Mouse (Mus musculus) lung, postnatal 4 days (tissue): Measurements from ENCODE around the gene Esr2.
"Not testable (repeated sequence)": the region's sequence is repeated elsewhere in the genome, so short reads cannot be mapped to it uniquely, and the experiment has no call there.

Experiments
- DNase-seq, 2 experiments: peaks; one replicate each; pipeline ENCODE4 v3.0.0; 2021

Esr2 gene

GRCm38 (mm10) chr12:76177000-76177863, at the start of gene Esr2:
Gene Esr2, minus strand, starts transcription at chr12:76177259.
- peak; percentile 41 to 45 for DNase-seq

DNA sequence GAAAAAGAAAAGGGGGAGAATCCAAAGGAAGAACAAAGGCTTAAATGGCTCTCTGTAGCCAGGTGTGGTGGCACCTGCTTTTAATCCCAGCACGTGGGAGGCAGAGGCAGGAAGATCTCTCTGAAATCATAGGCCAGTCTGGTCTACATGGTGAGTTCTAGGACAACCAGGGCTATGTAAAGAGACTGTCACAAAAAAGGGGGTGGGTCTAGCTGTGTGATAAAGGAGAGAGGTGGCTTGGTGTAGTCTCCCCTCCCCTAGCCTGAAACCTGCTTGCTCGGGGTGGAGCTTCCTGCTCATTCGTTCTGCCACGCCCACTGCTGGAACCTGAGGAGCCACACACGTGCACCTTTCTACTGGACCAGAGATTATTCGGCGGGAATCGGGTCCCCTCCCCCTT, 45.0 kb upstream of the Esr2 start:
- DNase-seq: not testable (repeated sequence)

- DNase-seq: no peak
Observed at GRCm38 (mm10) chr12:76216716-76217115, 39.7 kb upstream of the Esr2 start.

DNA sequence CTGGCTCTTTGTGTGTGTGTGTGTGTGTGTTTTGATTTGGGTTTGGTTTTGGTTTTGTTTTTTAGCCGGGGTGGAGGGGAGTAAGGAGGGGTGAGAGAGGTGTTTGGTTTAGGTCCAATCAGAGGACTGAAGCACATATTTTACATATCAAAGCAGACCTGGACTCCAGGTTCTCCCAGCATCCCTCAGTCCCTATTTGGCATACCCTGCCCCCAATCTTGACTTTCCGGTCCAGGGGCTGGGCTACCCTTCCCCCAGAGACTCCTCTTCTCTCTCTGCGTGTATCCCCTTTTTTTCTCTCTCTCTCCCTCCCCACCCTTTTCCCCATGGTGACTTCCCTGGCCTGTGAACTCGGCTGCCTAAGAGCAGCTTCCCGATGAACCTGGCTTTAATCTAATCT, 38.1 kb upstream of the Esr2 start:
- DNase-seq: no peak

DNA sequence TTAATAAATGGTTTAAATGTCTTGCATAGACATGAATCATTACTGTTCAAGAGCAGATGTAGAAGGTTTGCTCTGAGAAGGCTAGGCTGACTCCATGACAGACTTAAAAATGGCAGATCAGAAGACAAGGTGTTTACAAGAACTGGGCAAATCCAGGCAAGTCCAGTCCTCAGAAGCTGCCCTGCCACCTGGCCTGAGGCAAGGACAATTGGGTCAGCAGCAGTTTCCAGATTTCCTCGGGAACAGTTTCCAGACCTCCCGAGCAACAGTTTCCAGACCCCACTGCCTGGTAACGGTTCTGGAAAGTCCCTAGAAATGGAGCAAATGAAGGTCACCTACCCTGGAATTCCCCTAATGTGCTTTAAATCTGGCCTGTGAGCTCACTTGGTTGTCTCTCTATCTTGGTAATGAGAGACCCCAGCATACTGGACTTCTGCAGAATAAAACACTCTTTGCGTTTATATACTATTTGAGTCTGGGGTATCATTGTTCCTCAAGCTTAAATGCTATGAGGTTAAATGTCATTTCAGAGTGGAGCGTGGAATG, 32.4 kb upstream of the Esr2 start:
- no peak for DNase-seq

DNA sequence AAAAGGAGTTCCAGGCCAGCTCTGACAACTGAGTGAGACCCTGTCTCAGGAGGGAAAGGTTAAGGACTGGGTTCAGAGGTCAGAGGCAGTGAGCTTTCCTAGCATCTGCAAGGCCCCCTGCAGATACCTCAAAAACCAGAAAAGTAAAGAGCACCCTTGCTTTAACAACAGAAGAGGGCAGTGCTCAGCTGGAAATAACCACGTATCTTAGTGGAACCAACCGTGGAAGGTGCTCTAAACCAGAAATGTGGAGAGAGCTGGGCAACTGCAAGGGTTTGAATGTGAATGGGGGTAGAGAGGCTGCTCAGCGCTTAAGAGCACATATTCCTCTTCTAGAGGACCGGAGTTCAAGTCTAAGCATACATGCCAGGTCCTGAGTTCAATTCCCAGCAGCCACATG, 23.3 kb upstream of the Esr2 start:
- DNase-seq: no peak

- DNase-seq: no peak
Observed at GRCm38 (mm10) chr12:76197071-76197470, 20.0 kb upstream of the Esr2 start.

GRCm38 (mm10) chr12:76196709-76197054, 19.6 kb upstream of the Esr2 start:
- DNase-seq: peak; percentile 61 to 83

DNA sequence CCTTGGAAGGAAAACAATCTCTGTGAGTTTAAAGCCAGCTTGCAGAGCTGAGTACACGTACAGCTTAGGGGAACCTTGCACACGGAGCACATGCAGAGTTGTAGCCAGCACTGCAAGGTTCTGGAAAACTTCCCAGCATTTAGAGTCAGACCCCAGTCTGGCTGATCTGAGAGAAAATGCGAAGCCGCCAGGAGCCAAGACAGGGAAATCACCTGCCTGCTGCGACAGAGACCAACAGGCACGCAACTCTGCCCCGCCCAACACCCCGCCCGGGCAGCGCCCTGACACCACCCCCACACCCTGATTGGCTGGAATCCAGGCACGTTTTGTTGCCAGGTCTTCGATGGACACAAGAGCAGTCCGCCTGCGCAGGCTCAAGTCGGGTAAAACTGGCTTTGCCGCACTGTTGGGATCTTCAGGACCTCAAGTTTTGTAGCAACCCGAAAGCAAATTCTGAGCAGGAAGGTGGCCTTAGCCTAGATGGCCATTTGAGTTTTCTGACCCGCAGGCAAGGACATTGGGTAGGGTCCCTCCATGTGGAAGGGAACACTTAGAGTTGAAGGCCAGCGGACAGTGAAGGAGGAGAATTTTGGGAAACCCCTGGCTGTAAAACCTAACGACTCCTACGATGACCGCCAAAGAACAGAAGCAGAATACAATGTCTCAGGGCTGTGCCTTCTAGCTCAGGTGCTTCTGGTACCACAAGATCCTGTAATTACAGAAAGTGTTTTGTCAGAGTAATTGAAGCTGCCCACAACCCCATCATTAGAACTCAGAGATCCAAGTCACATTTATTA, 19.1 kb upstream of the Esr2 start:
- DNase-seq: peak; percentile 92

- DNase-seq: no peak
Observed at GRCm38 (mm10) chr12:76194526-76194925, 17.5 kb upstream of the Esr2 start.

DNA sequence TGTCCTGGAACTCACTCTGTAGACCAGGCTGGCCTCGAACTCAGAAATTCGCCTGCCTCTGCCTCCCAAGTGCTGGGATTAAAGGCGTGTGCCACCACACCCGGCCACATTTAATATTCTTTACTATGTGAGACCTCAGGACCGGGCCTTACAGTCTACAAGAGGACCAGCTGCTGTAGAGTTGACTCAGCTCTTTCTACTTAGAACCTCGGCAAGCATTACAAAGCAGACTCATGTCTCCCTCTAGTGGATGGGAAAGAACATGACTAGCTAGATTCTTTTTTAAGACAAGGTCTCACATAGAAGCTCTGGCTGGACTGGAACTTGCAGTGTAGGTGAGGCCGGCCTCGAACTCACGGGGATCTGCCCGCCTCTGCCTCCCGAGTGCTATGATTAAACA, 13.9 kb upstream of the Esr2 start:
- peak in 1 of 2 experiments; percentile 37 for DNase-seq

GRCm38 (mm10) chr12:76187849-76188248, 10.8 kb upstream of the Esr2 start:
- DNase-seq: peak; percentile 51 to 57

- DNase-seq: no peak
Observed at GRCm38 (mm10) chr12:76186473-76186872, 9.4 kb upstream of the Esr2 start.

GRCm38 (mm10) chr12:76185167-76185816, 8.2 kb upstream of the Esr2 start:
- no peak for DNase-seq

DNA sequence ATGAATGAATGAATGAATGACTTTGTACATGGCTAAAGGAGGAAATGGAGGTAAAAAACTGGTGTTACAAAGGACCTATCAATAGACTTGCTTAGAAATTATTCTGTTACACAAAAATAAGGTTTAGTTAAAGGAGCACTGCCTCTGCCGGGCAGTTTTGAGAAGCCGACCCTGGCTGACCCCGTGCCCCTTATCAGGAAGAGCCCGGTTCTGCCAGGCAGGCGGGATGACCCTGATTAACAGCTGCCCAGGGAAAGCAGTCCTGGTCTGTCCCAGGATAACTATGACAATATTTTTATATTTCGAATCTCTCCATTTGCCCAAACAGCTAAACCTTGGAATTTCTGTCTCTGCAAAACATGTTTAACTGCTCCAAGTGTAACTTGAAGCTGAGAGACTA, 7.2 kb upstream of the Esr2 start:
- no peak for DNase-seq

DNA sequence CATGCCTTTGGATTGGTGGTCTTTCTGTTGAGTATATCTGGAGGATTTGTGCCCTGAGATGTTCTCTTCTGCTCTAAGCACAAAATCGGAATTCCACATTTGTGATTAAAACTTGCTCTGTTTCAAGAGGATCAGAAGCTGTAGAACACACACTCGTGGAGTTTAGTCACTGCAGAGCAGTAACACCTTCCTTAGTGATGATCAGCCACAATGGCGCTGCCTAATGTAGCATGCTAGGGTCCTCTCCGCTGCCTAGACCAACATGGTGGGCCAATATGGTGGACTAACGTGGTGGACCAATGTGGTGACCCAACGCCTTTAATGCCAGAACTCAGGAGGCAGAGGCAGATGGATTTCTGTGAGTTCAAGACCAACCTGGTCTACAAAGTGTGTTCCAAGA, 5.8 kb upstream of the Esr2 start:
- no peak for DNase-seq

DNA sequence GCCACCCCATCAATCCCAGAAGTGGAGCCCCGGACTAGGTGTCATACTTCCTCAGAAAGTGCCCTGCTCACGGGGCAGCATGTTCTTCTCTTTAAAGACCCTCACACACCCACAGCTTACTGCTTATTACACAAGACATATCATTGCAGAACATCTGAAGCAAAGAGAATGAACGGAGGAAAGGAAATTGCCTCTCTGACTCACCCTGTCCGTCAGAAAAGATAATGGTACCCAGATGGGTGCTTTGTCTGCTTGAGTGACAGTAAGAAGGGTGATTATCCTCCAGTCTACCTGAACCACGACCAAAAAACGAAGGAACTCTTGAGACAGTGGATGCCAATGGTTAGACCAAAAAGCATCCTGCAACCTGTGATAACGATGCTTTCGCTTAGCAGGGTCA, 4.4 kb upstream of the Esr2 start:
- DNase-seq: no peak

DNA sequence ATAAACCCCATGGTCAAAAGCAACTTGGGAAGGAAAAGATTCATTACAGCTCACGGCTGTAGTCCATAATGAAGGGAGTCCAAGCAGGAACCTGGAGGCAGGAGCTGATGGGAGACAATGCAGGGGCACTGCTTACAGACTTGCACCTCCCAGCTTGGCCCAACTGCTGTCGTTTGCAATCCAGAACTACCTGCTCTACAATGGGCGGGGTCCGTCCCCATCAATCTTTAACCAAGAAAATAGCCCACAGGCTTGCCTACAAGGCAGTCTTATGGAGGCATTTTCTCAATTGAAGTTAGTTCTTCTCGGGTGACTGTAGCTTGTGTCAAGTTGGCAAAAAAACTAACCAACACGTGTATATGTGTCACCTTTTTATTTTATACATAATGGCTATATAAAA, 3.4 kb upstream of the Esr2 start:
- DNase-seq: no peak

GRCm38 (mm10) chr12:76179527-76179926, 2.5 kb upstream of the Esr2 start:
- no peak for DNase-seq

- DNase-seq: no peak
Observed at GRCm38 (mm10) chr12:76179051-76179450, 2.0 kb upstream of the Esr2 start.

- DNase-seq: peak; percentile 62 to 76
Observed at GRCm38 (mm10) chr12:76177864-76178518, 932 bp upstream of the Esr2 start.

DNA sequence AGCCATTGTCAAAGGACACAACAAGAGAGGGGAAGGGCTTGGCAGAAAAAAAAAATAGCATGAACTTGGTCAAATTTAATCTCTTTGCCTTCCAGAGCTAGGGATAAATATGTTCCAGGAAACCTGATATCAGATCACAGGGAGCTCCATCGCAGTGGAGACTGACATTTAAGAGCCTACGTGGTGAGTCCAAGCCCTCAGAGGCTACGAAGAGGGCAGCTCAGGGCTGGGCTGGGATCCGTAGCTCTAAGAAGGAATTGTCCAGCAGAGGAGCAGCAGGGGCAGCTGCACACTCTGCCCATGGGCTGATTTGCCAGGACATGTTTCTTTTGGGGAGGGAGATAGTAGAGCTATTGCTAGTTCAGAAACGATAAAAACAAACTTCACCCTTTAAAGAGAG, 11.4 kb downstream of the Esr2 start:
- no peak for DNase-seq

GRCm38 (mm10) chr12:76152389-76152788, 24.7 kb downstream of the Esr2 start:
- DNase-seq: not testable (repeated sequence)
